Mouse (Mus musculus) cerebellum, postnatal 4 days (tissue): ENCODE measurements around the gene Lyzl6.

Experiments
- DNase-seq, 2 experiments: peaks; one replicate each; pipeline ENCODE4 v3.0.0; 2022; ENCODE audit warnings: low spot score in 2 of 2, mixed read lengths in 1 of 2

Lyzl6 gene

GRCm38 (mm10) chr11:103638790-103639189, at the start of gene Lyzl6:
TSS of gene Lyzl6 (minus strand) at chr11:103638890.
- no peak for DNase-seq

- no peak for DNase-seq
Measured at GRCm38 (mm10) chr11:103686706-103687105, 48.0 kb upstream of the Lyzl6 start.

GRCm38 (mm10) chr11:103685261-103685736, 46.6 kb upstream of the Lyzl6 start:
- DNase-seq: peak in 1 of 2 experiments; percentile 20

DNA sequence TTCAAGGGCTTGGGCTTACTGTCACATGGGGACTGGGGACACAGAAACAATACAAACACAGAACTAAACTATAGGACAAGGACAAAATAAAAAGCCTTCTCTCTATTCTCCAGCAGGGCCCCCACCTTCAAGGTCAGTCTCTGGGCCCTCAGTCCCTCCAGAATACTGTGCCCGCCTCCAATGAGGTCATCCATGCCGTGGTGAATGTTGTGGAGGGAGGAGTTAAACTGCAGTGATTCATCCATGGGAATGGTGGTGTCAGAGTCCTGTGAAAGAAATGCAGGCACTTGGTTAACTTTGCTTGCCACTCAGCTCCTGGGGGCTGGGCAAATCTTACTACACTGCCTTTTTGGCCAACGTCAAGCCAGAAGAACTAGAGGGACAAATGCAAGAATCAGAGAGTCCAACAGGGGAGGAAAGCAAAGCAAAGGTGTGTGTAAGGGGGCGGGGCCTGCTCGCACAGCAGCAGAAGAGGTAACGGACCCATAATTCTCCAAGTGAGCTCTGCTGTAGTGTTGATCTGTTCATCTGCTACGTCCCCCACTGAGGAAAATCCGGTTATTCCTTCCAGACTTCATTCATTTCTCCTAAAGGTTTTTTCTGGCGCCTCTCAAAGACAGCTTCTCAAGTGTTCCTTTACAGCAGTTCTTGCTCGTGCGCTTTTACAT, 45.1 kb upstream of the Lyzl6 start:
- no peak for DNase-seq

DNA sequence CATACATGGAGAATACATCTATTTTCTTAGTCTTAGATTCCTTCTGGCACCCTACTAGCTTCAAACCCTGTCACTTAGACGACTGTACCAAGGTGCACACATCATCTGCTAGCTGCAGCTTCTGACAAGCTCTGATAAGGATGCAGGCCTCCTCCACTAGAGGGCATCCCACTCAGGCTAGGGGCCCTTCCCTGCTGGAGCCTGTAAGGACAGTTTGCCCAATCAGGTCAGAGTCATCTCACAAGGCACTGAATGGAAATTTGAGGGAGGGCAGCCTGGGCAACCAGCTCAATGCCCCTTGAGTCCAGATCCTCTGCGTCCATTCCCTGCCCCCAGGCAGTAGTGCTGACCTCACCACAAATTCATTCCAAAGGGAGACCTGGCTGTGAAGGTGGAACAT, 38.4 kb upstream of the Lyzl6 start:
- peak in 1 of 2 experiments; percentile 55 for DNase-seq

GRCm38 (mm10) chr11:103675556-103675955, 36.9 kb upstream of the Lyzl6 start:
- peak; percentile 56 to 78 for DNase-seq

DNA sequence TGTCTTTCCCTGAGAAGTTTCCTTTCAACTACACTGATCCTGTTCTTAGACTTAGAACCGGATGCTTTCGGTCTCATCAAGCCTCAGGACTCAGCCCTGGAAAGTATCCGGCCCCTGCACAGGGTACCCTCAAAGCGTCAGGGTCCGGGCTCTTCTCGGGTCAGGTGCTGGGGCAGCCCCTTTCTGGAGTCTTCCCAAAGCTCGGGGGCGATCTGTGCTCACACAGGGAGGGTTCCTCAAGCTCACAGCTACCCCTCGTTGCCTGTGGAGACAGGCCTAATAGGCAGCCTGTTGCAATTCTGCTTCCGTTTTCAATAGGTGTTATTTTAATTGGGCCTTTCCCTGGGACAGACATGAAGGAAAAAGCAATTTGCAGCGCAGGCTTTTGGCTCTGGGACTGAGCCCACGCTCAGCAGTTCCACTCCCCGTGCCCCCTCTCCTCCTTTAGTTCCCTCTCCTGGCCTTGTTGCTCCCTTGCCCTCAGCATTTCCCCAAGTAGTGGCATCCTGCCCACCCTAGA, 28.3 kb upstream of the Lyzl6 start:
- DNase-seq: no peak

GRCm38 (mm10) chr11:103666181-103666906, 27.7 kb upstream of the Lyzl6 start:
- peak; percentile 37 to 86 for DNase-seq

DNA sequence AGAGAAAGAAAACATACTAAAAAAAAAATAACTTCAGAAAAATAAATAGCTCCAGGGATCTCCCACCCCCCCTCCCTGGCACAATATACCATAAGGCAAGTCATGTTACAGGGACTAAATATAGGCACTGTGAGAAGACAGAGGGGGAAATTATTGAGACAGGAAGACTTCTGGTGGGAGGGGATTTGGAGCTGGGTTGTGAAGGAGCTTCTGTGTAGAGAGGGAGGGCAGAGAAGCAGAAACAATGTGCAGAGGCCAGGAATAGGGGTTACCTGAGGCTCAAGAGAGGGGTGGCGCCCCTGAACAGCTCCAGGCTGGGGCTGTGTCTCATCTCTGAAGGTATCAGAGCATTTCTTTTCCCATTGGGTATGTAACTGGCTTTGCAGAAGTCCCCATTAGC, 27.0 kb upstream of the Lyzl6 start:
- DNase-seq: no peak

- DNase-seq: no peak
Measured at GRCm38 (mm10) chr11:103663119-103663518, 24.4 kb upstream of the Lyzl6 start.

DNA sequence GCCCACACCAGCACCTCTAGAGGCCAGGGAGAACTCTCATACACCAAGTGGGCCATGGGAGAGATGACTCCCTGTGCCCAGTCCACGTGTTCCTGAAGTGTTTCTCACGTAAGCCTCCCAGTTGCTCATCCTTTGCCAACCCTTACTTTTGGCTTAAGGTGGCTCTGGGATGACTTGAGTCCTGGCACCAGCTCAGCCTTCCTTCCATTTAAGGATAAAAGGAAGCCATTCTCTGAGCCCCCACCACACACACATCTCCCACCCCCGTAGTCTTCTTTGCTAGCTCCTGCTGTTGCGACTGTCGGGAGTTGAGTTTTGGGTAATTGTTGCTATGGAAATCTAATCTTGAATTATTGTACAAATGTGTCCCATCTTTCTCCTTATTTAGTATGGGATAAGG, 23.9 kb upstream of the Lyzl6 start:
- no peak for DNase-seq

DNA sequence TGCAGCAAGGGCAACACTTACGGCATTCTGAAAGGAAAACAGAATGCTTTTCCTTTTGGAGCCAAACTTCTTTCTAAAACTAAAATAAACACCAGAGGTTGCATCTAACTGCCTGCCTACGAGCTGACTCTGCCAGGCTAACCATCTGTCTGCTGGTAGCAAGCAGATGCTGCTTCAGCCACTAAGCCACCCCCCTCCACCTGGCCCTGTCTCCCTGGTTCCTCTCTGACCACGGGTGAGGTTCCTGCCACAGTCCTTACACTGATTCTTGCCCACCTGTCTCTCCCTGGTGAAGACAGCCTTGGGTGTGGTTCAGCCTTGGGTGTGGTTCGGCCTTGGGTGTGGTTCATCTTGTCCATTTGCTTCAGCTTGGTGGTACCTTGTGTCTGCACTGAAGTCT, 23.2 kb upstream of the Lyzl6 start:
- DNase-seq: peak in 1 of 2 experiments; percentile 37

GRCm38 (mm10) chr11:103658189-103658588, 19.5 kb upstream of the Lyzl6 start:
- DNase-seq: peak in 1 of 2 experiments; percentile 59

DNA sequence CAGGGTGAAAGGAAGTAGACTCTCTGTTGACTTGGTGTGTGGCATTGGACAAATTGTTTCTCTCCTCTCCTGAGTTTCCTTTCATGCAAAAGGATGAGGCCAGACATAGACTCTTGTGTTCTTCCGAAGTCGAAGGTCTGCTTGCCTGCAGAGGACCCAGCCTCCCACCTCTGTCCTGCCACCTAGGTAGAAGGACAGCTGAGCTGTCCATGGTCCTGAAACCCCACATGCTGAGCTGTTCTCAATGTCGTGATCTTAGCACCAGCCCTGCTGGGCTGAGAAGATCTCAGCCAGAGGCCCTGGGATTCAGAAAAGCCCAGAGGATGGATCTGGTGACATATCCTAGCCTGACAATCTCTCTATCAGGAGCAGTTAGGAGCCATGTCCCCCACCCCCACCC, 17.8 kb upstream of the Lyzl6 start:
- no peak for DNase-seq

DNA sequence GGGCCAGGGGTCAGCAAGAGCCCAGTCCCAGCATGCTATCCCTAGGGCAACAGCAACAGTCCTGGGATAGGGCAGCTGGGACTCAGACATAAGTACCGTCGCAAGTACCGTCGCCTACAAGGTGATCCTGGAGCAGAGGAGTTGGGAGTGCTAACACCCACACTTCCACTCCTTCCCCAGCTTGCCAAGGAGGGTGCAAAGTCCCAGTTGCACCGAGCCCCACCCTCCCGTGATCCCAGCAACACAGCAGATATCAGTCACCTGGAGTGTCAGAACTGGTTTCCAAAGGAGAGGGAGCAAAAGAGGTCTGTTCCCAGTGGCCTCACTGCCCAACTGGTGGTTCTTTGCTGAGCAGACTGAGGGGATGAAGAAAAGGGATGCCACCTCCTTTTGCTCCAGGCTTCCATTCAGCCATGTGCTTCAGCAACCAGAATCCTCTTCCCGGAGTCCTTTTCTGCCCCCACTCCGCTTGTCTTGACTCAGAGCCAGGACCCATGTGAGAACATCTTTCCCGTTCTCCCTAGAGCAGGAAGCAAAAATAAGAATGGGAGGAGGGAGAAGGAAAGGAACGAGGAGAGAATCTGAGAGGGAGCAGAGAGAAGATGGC, 14.8 kb upstream of the Lyzl6 start:
- DNase-seq: no peak

- no peak for DNase-seq
Measured at GRCm38 (mm10) chr11:103651426-103651825, 12.7 kb upstream of the Lyzl6 start.

DNA sequence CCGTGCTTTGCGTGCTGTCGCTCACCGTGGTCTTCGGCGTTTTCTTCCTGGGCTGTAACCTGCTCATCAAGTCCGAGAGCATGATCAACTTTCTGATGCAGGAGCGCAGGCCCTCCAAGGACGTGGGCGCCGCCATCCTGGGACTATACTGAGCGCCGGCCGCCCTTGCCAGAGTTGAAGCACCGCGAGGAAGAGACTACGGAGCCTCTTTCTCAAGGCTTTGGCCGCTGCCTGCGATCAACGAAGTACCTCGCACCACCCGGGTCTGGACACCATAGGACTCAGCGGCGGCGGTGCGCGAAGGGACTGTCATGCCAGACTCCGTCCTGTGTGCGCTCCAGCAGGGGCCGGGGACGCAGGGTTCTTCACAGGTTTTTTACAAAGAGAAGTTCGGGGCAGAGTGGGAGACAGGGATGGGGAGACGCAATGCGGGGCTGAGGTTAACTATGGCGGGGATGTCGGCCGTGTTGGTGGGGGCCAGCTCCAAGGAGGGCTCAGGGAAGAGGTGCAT, 11.3 kb upstream of the Lyzl6 start:
- DNase-seq: peak in 1 of 2 experiments; percentile 16

- DNase-seq: no peak
Measured at GRCm38 (mm10) chr11:103649301-103649982, 10.8 kb upstream of the Lyzl6 start, which contains the start of gene Rprml. TSS of gene Rprml (plus strand) at chr11:103649570.

GRCm38 (mm10) chr11:103648656-103649055, 10.0 kb upstream of the Lyzl6 start:
- DNase-seq: no peak

DNA sequence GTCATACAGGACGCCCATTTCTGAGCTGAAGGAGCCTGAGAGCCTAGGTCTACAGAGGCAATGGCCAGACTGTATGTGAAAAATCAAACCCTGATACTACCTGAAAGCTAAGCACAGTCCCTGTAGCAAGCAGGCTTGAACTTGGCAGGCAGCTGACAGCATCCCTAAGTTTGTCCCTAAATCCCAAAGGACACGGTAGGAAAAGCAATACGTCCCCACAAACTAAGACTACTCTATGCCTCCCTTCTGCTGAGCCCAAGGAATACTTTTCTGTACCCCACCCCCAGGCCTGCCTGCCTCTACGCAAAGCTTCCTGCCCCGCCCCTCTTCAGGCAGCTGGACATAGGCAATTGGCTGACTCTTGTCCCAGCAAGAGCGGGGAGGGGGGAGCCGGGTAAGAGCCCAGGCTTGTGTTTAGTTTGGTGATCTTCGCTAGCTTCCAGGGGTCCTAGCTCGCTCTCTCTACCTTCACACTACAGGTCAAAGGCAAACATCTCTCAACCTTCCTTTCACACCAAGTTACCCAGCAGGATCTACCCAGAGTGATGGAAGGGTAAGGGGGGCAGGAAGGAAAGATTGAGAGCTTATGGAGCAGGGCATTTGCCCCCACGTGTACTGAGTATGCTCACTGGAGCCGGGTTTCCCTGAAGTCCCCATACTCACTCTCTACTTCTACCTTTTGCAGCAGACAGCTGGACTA, 9.4 kb upstream of the Lyzl6 start:
- DNase-seq: no peak

- DNase-seq: no peak
Measured at GRCm38 (mm10) chr11:103646301-103646700, 7.6 kb upstream of the Lyzl6 start.
